Mouse (Mus musculus): Measurements from ENCODE around the gene Gm2310. TPM values are rescaled to one million over a fixed set of nuclear protein-coding genes. Genes with fewer than 3 reads are reported as not detected.
"Not testable (repeated sequence)": the region's sequence is repeated elsewhere in the genome, so short reads cannot be mapped to it uniquely, and the experiment has no call there.

Gm2310 gene
- not detected in 2 replicates for polyA plus RNA-seq (2012; rRNA removed)

- not testable (repeated sequence) for H3K27ac ChIP-seq (ENCODE audit: control insufficient read depth, insufficient read depth, low read depth, low read length); H3K36me3 ChIP-seq (ENCODE audit: control insufficient read depth, insufficient read depth, low read length); H3K27me3 ChIP-seq (ENCODE audit: control insufficient read depth, insufficient read depth, low read length); H3K4me3 ChIP-seq (ENCODE audit: control insufficient read depth, low read depth, low read length); H3K4me1 ChIP-seq (ENCODE audit: control insufficient read depth, insufficient read depth, low read length)
Observed at GRCm38 (mm10) chr15:8519853-8520252, at the start of gene Gm2310. Gm2310 (minus strand) TSS chr15:8519953.

GRCm38 (mm10) chr15:8568645-8569528 is 49.1 kb upstream of the Gm2310 start:
- no peak for TF ChIP-seq CTCF (IDR thresholded peaks at IDR 0.05; ENCODE audit: control insufficient read depth, insufficient read depth, insufficient replicate concordance, low read depth, low read length)
- peak; percentile 48; the same call in 1 of the 2 replicates for TF ChIP-seq POLR2A (IDR thresholded peaks at IDR 0.05; ENCODE audit: control insufficient read depth, low read depth, low read length)
- H3K36me3 ChIP-seq (ENCODE audit: control insufficient read depth, insufficient read depth, low read length): no peaks in the 10 kb centered on the region
- no peaks in the 10 kb centered on the region for H3K27me3 ChIP-seq (ENCODE audit: control insufficient read depth, insufficient read depth, low read length)
- peak overlapping the region; percentile 92 for H3K27ac ChIP-seq (ENCODE audit: control insufficient read depth, insufficient read depth, low read depth, low read length)
- peaks cover 8% of the 10 kb centered on the region for H3K4me1 ChIP-seq (ENCODE audit: control insufficient read depth, insufficient read depth, low read length)
- peak overlapping the region; percentile 91 for H3K4me3 ChIP-seq (ENCODE audit: control insufficient read depth, low read depth, low read length)

GRCm38 (mm10) chr15:8568286-8568644 is 48.5 kb upstream of the Gm2310 start:
- H3K36me3 ChIP-seq (ENCODE audit: control insufficient read depth, insufficient read depth, low read length): no peaks in the 10 kb centered on the region
- H3K27ac ChIP-seq (ENCODE audit: control insufficient read depth, insufficient read depth, low read depth, low read length): peak overlapping the region; percentile 89
- H3K4me3 ChIP-seq (ENCODE audit: control insufficient read depth, low read depth, low read length): peak overlapping the region; percentile 91
- no peaks in the 10 kb centered on the region for H3K27me3 ChIP-seq (ENCODE audit: control insufficient read depth, insufficient read depth, low read length)
- peaks cover 8% of the 10 kb centered on the region for H3K4me1 ChIP-seq (ENCODE audit: control insufficient read depth, insufficient read depth, low read length)
- TF ChIP-seq CTCF (IDR thresholded peaks at IDR 0.05; ENCODE audit: control insufficient read depth, insufficient read depth, insufficient replicate concordance, low read depth, low read length): no peak
- TF ChIP-seq POLR2A (IDR thresholded peaks at IDR 0.05; ENCODE audit: control insufficient read depth, low read depth, low read length): no peak

GRCm38 (mm10) chr15:8565416-8565815 is 45.7 kb upstream of the Gm2310 start:
- TF ChIP-seq CTCF (IDR thresholded peaks at IDR 0.05; ENCODE audit: control insufficient read depth, insufficient read depth, insufficient replicate concordance, low read depth, low read length) (no peak), POLR2A (IDR thresholded peaks at IDR 0.05; ENCODE audit: control insufficient read depth, low read depth, low read length) (no peak)
- Histone ChIP-seq H3K36me3 (ENCODE audit: control insufficient read depth, insufficient read depth, low read length) (no peaks in the 10 kb centered on the region), H3K27me3 (ENCODE audit: control insufficient read depth, insufficient read depth, low read length) (no peaks in the 10 kb centered on the region), H3K4me1 (ENCODE audit: control insufficient read depth, insufficient read depth, low read length) (peaks cover 8% of the 10 kb centered on the region), H3K27ac (ENCODE audit: control insufficient read depth, insufficient read depth, low read depth, low read length) (no peak overlapping the region), H3K4me3 (ENCODE audit: control insufficient read depth, low read depth, low read length) (no peak overlapping the region)

- Histone ChIP-seq H3K4me3 (ENCODE audit: control insufficient read depth, low read depth, low read length) (no peak overlapping the region), H3K4me1 (ENCODE audit: control insufficient read depth, insufficient read depth, low read length) (peaks cover 4% of the 10 kb centered on the region), H3K27me3 (ENCODE audit: control insufficient read depth, insufficient read depth, low read length) (no peaks in the 10 kb centered on the region), H3K36me3 (ENCODE audit: control insufficient read depth, insufficient read depth, low read length) (no peaks in the 10 kb centered on the region), H3K27ac (ENCODE audit: control insufficient read depth, insufficient read depth, low read depth, low read length) (no peak overlapping the region)
- TF ChIP-seq CTCF (IDR thresholded peaks at IDR 0.05; ENCODE audit: control insufficient read depth, insufficient read depth, insufficient replicate concordance, low read depth, low read length) (no peak), POLR2A (IDR thresholded peaks at IDR 0.05; ENCODE audit: control insufficient read depth, low read depth, low read length) (no peak)
Observed at GRCm38 (mm10) chr15:8564331-8564730, 44.6 kb upstream of the Gm2310 start.

- no peaks in the 10 kb centered on the region for H3K27me3 ChIP-seq (ENCODE audit: control insufficient read depth, insufficient read depth, low read length)
- H3K4me3 ChIP-seq (ENCODE audit: control insufficient read depth, low read depth, low read length): no peak overlapping the region
- peaks cover 4% of the 10 kb centered on the region for H3K4me1 ChIP-seq (ENCODE audit: control insufficient read depth, insufficient read depth, low read length)
- no peak for TF ChIP-seq CTCF (IDR thresholded peaks at IDR 0.05; ENCODE audit: control insufficient read depth, insufficient read depth, insufficient replicate concordance, low read depth, low read length)
- no peak for TF ChIP-seq POLR2A (IDR thresholded peaks at IDR 0.05; ENCODE audit: control insufficient read depth, low read depth, low read length)
- no peak overlapping the region for H3K27ac ChIP-seq (ENCODE audit: control insufficient read depth, insufficient read depth, low read depth, low read length)
- H3K36me3 ChIP-seq (ENCODE audit: control insufficient read depth, insufficient read depth, low read length): no peaks in the 10 kb centered on the region
Observed at GRCm38 (mm10) chr15:8563423-8564194, 43.9 kb upstream of the Gm2310 start.

- Histone ChIP-seq H3K27me3 (ENCODE audit: control insufficient read depth, insufficient read depth, low read length) (no peaks in the 10 kb centered on the region), H3K4me1 (ENCODE audit: control insufficient read depth, insufficient read depth, low read length) (no peaks in the 10 kb centered on the region), H3K36me3 (ENCODE audit: control insufficient read depth, insufficient read depth, low read length) (no peaks in the 10 kb centered on the region), H3K4me3 (ENCODE audit: control insufficient read depth, low read depth, low read length) (no peak overlapping the region), H3K27ac (ENCODE audit: control insufficient read depth, insufficient read depth, low read depth, low read length) (no peak overlapping the region)
- TF ChIP-seq POLR2A (IDR thresholded peaks at IDR 0.05; ENCODE audit: control insufficient read depth, low read depth, low read length): no peak
- no peak for TF ChIP-seq CTCF (IDR thresholded peaks at IDR 0.05; ENCODE audit: control insufficient read depth, insufficient read depth, insufficient replicate concordance, low read depth, low read length)
Observed at GRCm38 (mm10) chr15:8562776-8563175, 43.0 kb upstream of the Gm2310 start.
